Mouse (Mus musculus) A20 (cell line): ENCODE measurements around the gene Mfn1.

Source experiments
- DNase-seq: peaks from one replicate; pipeline ENCODE4 v3.0.0-alpha.2; 2011; ENCODE audit warnings: low read depth, low spot score

Mfn1 gene

GRCm38 (mm10) chr3:32611606-32612170 is 82.4 kb downstream of the Mfn1 start:
- no peak for DNase-seq

GRCm38 (mm10) chr3:32614786-32615185 is 85.5 kb downstream of the Mfn1 start:
- DNase-seq: peak; percentile 38

GRCm38 (mm10) chr3:32615376-32615775 is 86.1 kb downstream of the Mfn1 start:
- peak; percentile 71 for DNase-seq

GRCm38 (mm10) chr3:32616006-32616330 is 86.7 kb downstream of the Mfn1 start:
- DNase-seq: peak; percentile 54

DNA sequence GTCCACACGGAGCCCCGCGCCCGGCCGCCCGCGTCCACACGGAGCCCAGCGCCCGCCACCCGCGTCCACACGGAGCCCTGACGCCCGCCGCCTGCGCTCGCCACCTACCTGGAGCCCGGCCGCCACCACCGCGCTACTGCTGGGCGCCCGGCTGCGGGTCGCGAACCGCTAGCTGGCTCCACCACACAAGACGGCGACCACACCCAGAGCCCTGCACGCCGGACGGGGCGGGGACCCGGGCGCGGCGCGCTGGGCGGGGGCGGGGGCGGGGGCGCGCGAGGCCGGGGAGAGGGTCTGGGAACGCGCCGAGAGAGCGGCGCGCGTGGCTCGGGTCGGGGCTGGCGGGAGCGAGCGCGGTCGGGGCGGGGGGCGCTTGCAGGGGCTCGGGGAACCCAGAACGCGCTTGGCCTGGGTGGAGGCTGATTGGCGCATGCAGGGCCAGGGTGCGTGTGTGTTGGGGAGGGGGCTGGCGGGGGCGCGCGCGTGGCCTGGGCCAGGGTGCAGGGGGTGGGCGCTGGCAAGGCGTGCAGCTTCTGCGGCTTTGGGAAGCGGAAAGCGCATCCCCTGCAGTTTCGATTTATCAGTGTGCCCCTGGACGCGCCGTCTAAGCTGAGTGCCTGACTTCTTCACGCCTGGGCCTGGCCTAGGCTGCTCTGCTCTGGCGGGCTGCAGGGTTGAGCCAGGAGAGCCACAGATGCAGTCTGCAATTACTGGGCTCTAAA is 87.2 kb downstream of the Mfn1 start, which contains the start of gene Gnb4:
TSS of gene Gnb4 (minus strand) at position 255 of the 722 bp plus-strand sequence.
- DNase-seq: peak; percentile 30

DNA sequence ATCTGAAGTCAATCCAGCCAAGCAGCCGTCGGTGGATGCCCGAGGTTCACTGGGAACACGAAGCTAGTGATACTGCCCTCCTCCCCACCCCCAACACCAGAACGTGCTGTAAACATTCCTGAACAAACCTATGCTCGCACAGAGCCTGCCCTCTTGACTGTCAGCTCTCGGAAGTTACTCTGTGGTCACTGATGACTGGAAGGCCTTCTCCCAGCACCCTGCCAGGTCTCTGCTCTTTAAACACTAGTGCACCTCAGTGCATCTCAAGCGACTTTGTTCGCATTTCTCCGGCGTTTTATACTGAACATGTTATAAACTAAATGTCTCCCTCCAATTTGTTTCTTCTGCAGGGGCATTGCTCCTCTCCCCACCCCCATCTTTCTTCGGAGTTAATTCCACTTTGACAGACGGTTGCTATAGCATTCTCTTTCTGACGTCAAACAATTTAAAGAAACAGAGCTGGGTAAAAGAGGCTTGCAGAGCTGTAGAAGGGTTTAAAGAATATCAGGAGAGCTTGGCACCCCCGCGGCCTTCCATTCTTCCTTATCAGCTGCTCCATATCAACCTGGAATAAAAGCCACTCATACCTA is 87.9 kb downstream of the Mfn1 start:
- no peak for DNase-seq

GRCm38 (mm10) chr3:32621658-32622057 is 92.4 kb downstream of the Mfn1 start:
- DNase-seq: peak; percentile 66

GRCm38 (mm10) chr3:32622106-32622505 is 92.8 kb downstream of the Mfn1 start:
- DNase-seq: no peak

GRCm38 (mm10) chr3:32628141-32628540 is 98.9 kb downstream of the Mfn1 start:
- no peak for DNase-seq
